Mouse (Mus musculus) myocyte (in vitro differentiated cells): ENCODE measurements around the gene Tnn. TPM values are rescaled to one million over a fixed set of nuclear protein-coding genes. Genes with fewer than 3 reads are reported as not detected.

Experiments
- H3K27me3 ChIP-seq: one replicate; pipeline ENCODE4 v1.6.1; 2011; ENCODE audit not compliant: control insufficient read depth, insufficient read depth, insufficient read length
- H3K36me3 ChIP-seq: one replicate; pipeline ENCODE4 v1.6.1; 2011; ENCODE audit not compliant: control insufficient read depth, insufficient read depth
- H3K4me2 ChIP-seq: one replicate; pipeline ENCODE4 v1.6.1; 2011; ENCODE audit warnings: low read depth, control low read depth
- H3K4me3 ChIP-seq: one replicate; pipeline ENCODE4 v1.5.1; 2011; ENCODE audit warnings: mild to moderate bottlenecking, control low read depth, moderate library complexity
- H3K79me2 ChIP-seq: one replicate; pipeline ENCODE4 v1.6.1; 2011; ENCODE audit not compliant: control insufficient read depth, insufficient read depth
- H3ac ChIP-seq: one replicate; pipeline ENCODE4 v1.6.1; 2011; ENCODE audit not compliant: control insufficient read depth, insufficient read length
- CEBPB ChIP-seq: IDR thresholded peaks from 2 replicates; pipeline ENCODE4 v1.6.1; 2011; ENCODE audit warnings: mild to moderate bottlenecking, moderate library complexity; ENCODE audit not compliant: poor library complexity, insufficient read depth, severe bottlenecking
- E2F4 ChIP-seq: IDR thresholded peaks from one replicate; pipeline ENCODE4 v1.6.1; 2011; ENCODE audit warnings: mild to moderate bottlenecking, control low read depth, moderate library complexity; ENCODE audit not compliant: insufficient read depth
- MAX ChIP-seq: IDR thresholded peaks from one replicate; pipeline ENCODE4 v1.6.1; 2011; ENCODE audit warnings: low read depth, mild to moderate bottlenecking, control low read depth
- MYOD1 ChIP-seq, 3 experiments: IDR thresholded peaks; one replicate each; pipeline ENCODE4 v1.6.1; 2011; ENCODE audit warnings: control low read depth in 2 of 3, low read depth in 2 of 3, mild to moderate bottlenecking in 2 of 3, moderate library complexity in 1 of 3; ENCODE audit not compliant: insufficient read length in 2 of 3, control insufficient read depth in 1 of 3
- MYOG ChIP-seq, 3 experiments: IDR thresholded peaks; one replicate each; pipeline ENCODE4 v1.6.1; 2011; ENCODE audit warnings: control low read depth in 2 of 3, low read depth in 2 of 3, mild to moderate bottlenecking in 2 of 3; ENCODE audit not compliant: insufficient read length in 2 of 3, control insufficient read depth in 1 of 3, insufficient read depth in 1 of 3
- POLR2A ChIP-seq: IDR thresholded peaks from one replicate; pipeline ENCODE4 v1.6.1; 2011; ENCODE audit warnings: low read depth, mild to moderate bottlenecking, control low read depth, moderate library complexity; ENCODE audit not compliant: insufficient read length
- POLR2AphosphoS2 ChIP-seq: IDR thresholded peaks from one replicate; pipeline ENCODE4 v1.6.1; 2011; ENCODE audit warnings: low read depth, control low read depth; ENCODE audit not compliant: insufficient read length
- REST ChIP-seq: IDR thresholded peaks from one replicate; pipeline ENCODE4 v1.6.1; 2011; ENCODE audit warnings: mild to moderate bottlenecking, control low read depth, moderate library complexity; ENCODE audit not compliant: insufficient read depth, insufficient read length
- SRF ChIP-seq: IDR thresholded peaks from one replicate; pipeline ENCODE4 v1.6.1; 2011; ENCODE audit warnings: low read depth; ENCODE audit not compliant: control insufficient read depth, insufficient read length
- TCF12 ChIP-seq: IDR thresholded peaks from one replicate; pipeline ENCODE4 v1.6.1; 2011; ENCODE audit warnings: mild to moderate bottlenecking, control low read depth; ENCODE audit not compliant: poor library complexity, insufficient read depth, severe bottlenecking
- TCF3 ChIP-seq: IDR thresholded peaks from one replicate; pipeline ENCODE4 v1.6.1; 2011; ENCODE audit warnings: low read depth, control low read depth; ENCODE audit not compliant: insufficient read length
- USF1 ChIP-seq: IDR thresholded peaks from one replicate; pipeline ENCODE4 v1.6.1; 2011; ENCODE audit warnings: low read depth, mild to moderate bottlenecking, control low read depth, moderate library complexity
- polyA plus RNA-seq: library from polyadenylated mRNA; unstranded; fragments of >200 nt; fragmentation: generic; extraction: Trizol; gene quantifications from one replicate; pipeline ENCODE4 v1.2.1, GENCODE M21; 2012; ENCODE audit warnings: missing spikeins

Tnn gene
- polyA plus RNA-seq, 1 experiment, result not detected

- Histone ChIP-seq H3K4me3 (no peak overlapping the region), H3ac (no peak overlapping the region), H3K4me2 (peak overlapping the region; percentile 12), H3K36me3 (no peaks in the 10 kb centered on the region), H3K27me3 (no peaks in the 10 kb centered on the region), H3K79me2 (no peaks in the 10 kb centered on the region)
- TF ChIP-seq POLR2A, result no peak
- TF ChIP-seq MYOG (IDR thresholded peaks at IDR 0.05; ENCODE audit: control insufficient read depth in 1 of 3, insufficient read depth in 1 of 3, insufficient read length in 2 of 3, low read depth in 2 of 3), result no peak
- no peak for TF ChIP-seq SRF
- TF ChIP-seq TCF3, result no peak
- TF ChIP-seq E2F4, result no peak
- no peak for TF ChIP-seq REST
- no peak for TF ChIP-seq MYOD1 (IDR thresholded peaks at IDR 0.05; ENCODE audit: control insufficient read depth in 1 of 3, insufficient read length in 2 of 3, low read depth in 2 of 3)
- no peak for TF ChIP-seq TCF12
- TF ChIP-seq POLR2AphosphoS2, result no peak
- TF ChIP-seq MAX, result no peak
- TF ChIP-seq CEBPB, result no peak
- no peak for TF ChIP-seq USF1
Observed at GRCm38 (mm10) chr1:160176903-160177302, 23.5 kb upstream of the Tnn start.

DNA sequence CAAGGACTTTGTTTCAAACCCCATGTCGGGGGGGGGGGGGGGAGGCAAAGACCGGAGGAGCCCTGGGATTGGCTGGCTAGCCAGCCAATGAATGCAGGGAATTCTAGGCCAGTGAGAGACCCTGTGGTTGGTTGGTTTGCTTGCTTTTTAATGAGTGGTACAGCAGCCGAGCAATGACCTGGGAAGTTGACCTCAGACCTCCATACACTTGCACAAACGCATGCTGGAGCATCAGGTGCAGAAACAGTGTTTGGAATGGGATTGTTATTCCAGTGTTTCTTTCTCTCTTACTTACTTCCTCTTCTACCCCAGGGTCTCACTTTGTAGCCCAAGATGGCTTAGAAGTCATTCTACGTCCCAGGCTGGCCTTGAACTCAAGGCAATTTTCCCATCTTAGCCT is 13.2 kb upstream of the Tnn start:
- H3K4me3 ChIP-seq, result no peak overlapping the region
- no peaks in the 10 kb centered on the region for H3K36me3 ChIP-seq
- H3K4me2 ChIP-seq, result no peak overlapping the region
- H3ac ChIP-seq, result no peak overlapping the region
- no peaks in the 10 kb centered on the region for H3K79me2 ChIP-seq
- peaks cover 11% of the 10 kb centered on the region for H3K27me3 ChIP-seq
- TF ChIP-seq POLR2AphosphoS2 (no peak), MYOD1 (IDR thresholded peaks at IDR 0.05; ENCODE audit: control insufficient read depth in 1 of 3, insufficient read length in 2 of 3, low read depth in 2 of 3) (no peak), E2F4 (no peak), TCF12 (no peak), USF1 (no peak), TCF3 (no peak)

GRCm38 (mm10) chr1:160158190-160158589 is 4.8 kb upstream of the Tnn start:
- Histone ChIP-seq H3K36me3 (no peaks in the 10 kb centered on the region), H3K79me2 (no peaks in the 10 kb centered on the region), H3K4me2 (no peak overlapping the region), H3ac (no peak overlapping the region), H3K27me3 (no peaks in the 10 kb centered on the region), H3K4me3 (no peak overlapping the region)
- TF ChIP-seq MYOG (IDR thresholded peaks at IDR 0.05; ENCODE audit: control insufficient read depth in 1 of 3, insufficient read depth in 1 of 3, insufficient read length in 2 of 3, low read depth in 2 of 3) (no peak), POLR2AphosphoS2 (no peak), SRF (no peak), POLR2A (no peak), MYOD1 (IDR thresholded peaks at IDR 0.05; ENCODE audit: control insufficient read depth in 1 of 3, insufficient read length in 2 of 3, low read depth in 2 of 3) (no peak), TCF12 (no peak), USF1 (no peak), REST (no peak), CEBPB (no peak), E2F4 (no peak), TCF3 (no peak), MAX (no peak)

DNA sequence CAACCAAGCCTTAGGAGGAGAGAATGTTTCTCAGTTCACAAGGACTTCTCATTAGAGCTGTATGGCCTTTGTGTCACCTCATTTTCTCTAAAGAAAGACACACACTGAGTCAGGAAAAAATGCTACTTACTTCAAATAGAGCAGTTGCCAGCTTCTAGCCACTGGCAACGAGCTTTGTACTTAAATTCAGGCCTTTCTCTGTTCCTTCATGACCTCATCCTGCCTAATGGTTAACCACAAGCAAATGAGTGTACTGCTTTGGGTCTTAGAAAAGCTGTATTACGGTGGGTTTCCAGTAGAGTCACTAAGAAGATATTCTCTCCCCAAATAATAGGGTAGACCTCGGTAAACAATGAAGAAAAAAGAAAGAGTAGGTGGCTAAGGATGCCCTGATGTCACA is 2.7 kb downstream of the Tnn start:
- no peak overlapping the region for H3ac ChIP-seq
- H3K79me2 ChIP-seq, result no peaks in the 10 kb centered on the region
- TF ChIP-seq CEBPB, result no peak
- TF ChIP-seq E2F4, result no peak
- no peak for TF ChIP-seq POLR2A
- no peak for TF ChIP-seq MYOD1 (IDR thresholded peaks at IDR 0.05; ENCODE audit: control insufficient read depth in 1 of 3, insufficient read length in 2 of 3, low read depth in 2 of 3)
- no peak for TF ChIP-seq SRF
- no peak for TF ChIP-seq TCF12
- no peak for TF ChIP-seq USF1
- TF ChIP-seq REST, result no peak
- no peak overlapping the region for H3K4me3 ChIP-seq
- peaks cover 4% of the 10 kb centered on the region for H3K27me3 ChIP-seq
- no peaks in the 10 kb centered on the region for H3K36me3 ChIP-seq
- no peak overlapping the region for H3K4me2 ChIP-seq

GRCm38 (mm10) chr1:160149291-160149906 is 4.0 kb downstream of the Tnn start:
- Histone ChIP-seq H3K36me3 (no peaks in the 10 kb centered on the region), H3K4me3 (no peak overlapping the region), H3K4me2 (no peak overlapping the region), H3K27me3 (peaks cover 4% of the 10 kb centered on the region), H3K79me2 (no peaks in the 10 kb centered on the region), H3ac (no peak overlapping the region)
- TF ChIP-seq TCF3 (no peak), REST (no peak), POLR2AphosphoS2 (no peak), USF1 (no peak)
